Mouse (Mus musculus) C2C12 (cell line): Measurements from ENCODE around the gene Ccdc163.

ENCODE experiments used
- CEBPB ChIP-seq: IDR thresholded peaks from one replicate; pipeline ENCODE4 v1.6.1; 2011; ENCODE audit warnings: low read depth, mild to moderate bottlenecking, control low read depth, moderate library complexity
- CTCF ChIP-seq: IDR thresholded peaks from one replicate; pipeline ENCODE4 v1.5.1; 2011; ENCODE audit not compliant: control insufficient read depth, insufficient read depth, insufficient read length
- FOSL1 ChIP-seq: IDR thresholded peaks from one replicate; pipeline ENCODE4 v1.8.0; 2011; ENCODE audit warnings: mild to moderate bottlenecking, low read length; ENCODE audit not compliant: poor library complexity, insufficient read depth, severe bottlenecking
- MAX ChIP-seq: IDR thresholded peaks from one replicate; pipeline ENCODE4 v1.6.1; 2011; ENCODE audit warnings: mild to moderate bottlenecking, control low read depth
- MYOD1 ChIP-seq: IDR thresholded peaks from one replicate; pipeline ENCODE4 v1.6.1; 2011; ENCODE audit warnings: low read depth; ENCODE audit not compliant: control insufficient read depth, insufficient read length
- MYOG ChIP-seq: IDR thresholded peaks from one replicate; pipeline ENCODE4 v1.6.1; 2011; ENCODE audit not compliant: control insufficient read depth, insufficient read length; ENCODE audit errors: extremely low read depth
- USF1 ChIP-seq: IDR thresholded peaks from one replicate; pipeline ENCODE4 v1.6.1; 2011; ENCODE audit warnings: low read depth, mild to moderate bottlenecking, control low read depth, moderate library complexity

GRCm38 (mm10) chr4:116769060-116769459, 60.8 kb downstream of the Ccdc163 start:
- no peak for TF ChIP-seq CTCF
- TF ChIP-seq CEBPB = peak; percentile 45
- TF ChIP-seq FOSL1 = peak; percentile 66
- no peak for TF ChIP-seq MAX
- TF ChIP-seq MYOG = no peak
- no peak for TF ChIP-seq USF1
- no peak for TF ChIP-seq MYOD1
